10 mouse cellular contexts compared by ENCODE assay signal in genomic region chr6:142785343-142785742, GRCm38 (mm10). TPM values are rescaled to one million over a fixed set of nuclear protein-coding genes. Genes with fewer than 3 reads are reported as not detected.
DNase-seq lines count a peak whose midpoint lies in the region; ATAC-seq and TF ChIP-seq lines count a peak whose summit lies in the region.
"Had no signal": no experiment of that assay in that cellular context is flagged by ENCODE, and none has a peak within 500 bp of the region (broad histone marks: within the 10 kb centered on the region; RNA-seq: fewer than 3 reads in every experiment).

No protein-coding gene starts in this region.

- no peak overlapping the region for H3K9ac ChIP-seq in heart, embryonic 12.5 days
- H3K9ac ChIP-seq: embryonic facial prominence, embryonic 12.5 days; lung, embryonic 15.5 days had no signal

- TF ChIP-seq CTCF in C2C12 (IDR thresholded peaks at IDR 0.05; ENCODE audit: control insufficient read depth, insufficient read depth, insufficient read length) = peak; percentile 20

- H3K4me1 ChIP-seq in heart, embryonic 12.5 days (replicated peaks) = 0 out of 2 replicates have a peak, but pooled peaks cover 8% of the 10 kb centered on the region
- H3K4me1 ChIP-seq: embryonic facial prominence, embryonic 12.5 days had no signal

- H3K36me3 ChIP-seq in heart, embryonic 12.5 days = no peaks in the 10 kb centered on the region
- H3K36me3 ChIP-seq in C2C12 (ENCODE audit: control insufficient read depth, insufficient read depth) = no peaks in the 10 kb centered on the region
- H3K36me3 ChIP-seq: embryonic facial prominence, embryonic 12.5 days; lung, embryonic 15.5 days had no signal

- no peak for ATAC-seq in heart, embryonic 12.5 days (ENCODE audit: insufficient number of reproducible peaks, low FRiP score)
- ATAC-seq in monocyte, adult 5-6 weeks (replicated peaks; ENCODE audit: insufficient number of reproducible peaks, low FRiP score, low TSS enrichment, poor library complexity, severe bottlenecking) = peak; percentile 69; the same call in 1 of the 2 replicates

- H3K79me2 ChIP-seq in C2C12 (ENCODE audit: control insufficient read depth, insufficient read depth) = no peaks in the 10 kb centered on the region

- no peak overlapping the region for H3K27ac ChIP-seq in heart, embryonic 12.5 days (ENCODE audit: poor library complexity, severe bottlenecking)
- H3K27ac ChIP-seq: embryonic facial prominence, embryonic 12.5 days; lung, embryonic 15.5 days had no signal

- no peak overlapping the region for H3K4me2 ChIP-seq in heart, embryonic 12.5 days
- H3K4me2 ChIP-seq: embryonic facial prominence, embryonic 12.5 days; lung, embryonic 15.5 days had no signal

- H3K4me3 ChIP-seq in heart, embryonic 12.5 days = no peak overlapping the region
- H3K4me3 ChIP-seq in C2C12 (ENCODE audit: insufficient read depth, poor library complexity, severe bottlenecking) = no peak overlapping the region
- H3K4me3 ChIP-seq: embryonic facial prominence, embryonic 12.5 days; lung, embryonic 15.5 days had no signal

- H3K27me3 ChIP-seq in heart, embryonic 12.5 days (replicated peaks) = no peaks in the 10 kb centered on the region
- no peaks in the 10 kb centered on the region for H3K27me3 ChIP-seq in C2C12 (ENCODE audit: control insufficient read depth, insufficient read depth, insufficient read length)
- H3K27me3 ChIP-seq: embryonic facial prominence, embryonic 12.5 days; lung, embryonic 15.5 days had no signal

- WGBS in heart, embryonic 12.5 days = 29% methylated on average over 4 of the region's 4 CpGs

- H3K9me3 ChIP-seq in heart, embryonic 12.5 days (replicated peaks) = peaks cover 5% of the 10 kb centered on the region; the same call in 1 of the 2 replicates
- H3K9me3 ChIP-seq: embryonic facial prominence, embryonic 12.5 days; lung, embryonic 15.5 days had no signal

- no peaks in the 10 kb centered on the region for H3K79me3 ChIP-seq in C2C12 (ENCODE audit: low read depth)

- no peak overlapping the region for H3ac ChIP-seq in C2C12 (ENCODE audit: control insufficient read depth, insufficient read length, low read depth)

- DNase-seq in heart, adult 8-10 months (ENCODE audit: low spot score) = peak; percentile 61
- peak; percentile 32 to 34 for DNase-seq in adrenal gland, adult 18-20 months (ENCODE audit: low spot score in 2 of 2)
- peak; percentile 72 for DNase-seq in embryo, embryonic 10 days (ENCODE audit: low spot score)
- peak; percentile 66 for DNase-seq in kidney, postnatal 14 days
- no peak for DNase-seq in ovary, postnatal 36 days (ENCODE audit: low spot score)

TF ChIP-seq in C2C12, 6 proteins besides CTCF, POLR2A, EP300 and RAD21:
- no peak for TF ChIP-seq MAX (IDR thresholded peaks at IDR 0.05)
- TF ChIP-seq CEBPB (IDR thresholded peaks at IDR 0.05; ENCODE audit: low read depth) = no peak
- no peak for TF ChIP-seq MYOG (IDR thresholded peaks at IDR 0.05; ENCODE audit: control insufficient read depth, extremely low read depth, insufficient read length)

RNA-seq across cellular contexts. Expression of gene Sult6b2, which starts 19.0 kb away (rescaled TPM):
- total RNA-seq in heart, adult 8-10 months (2022) = under 1 TPM in 1 of 4 experiments, not detected in 3; 0.24 TPM
- 0.08 and 0.21 TPM in 2 replicates for polyA plus RNA-seq in heart, embryonic 12.5 days (2016; fragmentation: Nextera tagmentation; extraction: Ambion mirVana)
- polyA plus RNA-seq in C2C12 (2012; fragmentation: generic; extraction: Trizol) = not detected
- not detected for total RNA-seq in adrenal gland, adult 18-20 months (2021)
- not detected in 3 replicates for total RNA-seq in monocyte, adult 5-6 weeks (2017)
- polyA plus RNA-seq: embryonic facial prominence, embryonic 12.5 days; lung, embryonic 15.5 days had no signal

RNA-seq across cellular contexts. Expression of gene Cmas, which starts 28.9 kb away (rescaled TPM):
- total RNA-seq in heart, adult 8-10 months (2022) = 10 to 100 TPM; 32.7 to 38.9 (median 36.0) TPM
- 126 and 127 TPM in 2 replicates for polyA plus RNA-seq in heart, embryonic 12.5 days (2016; fragmentation: Nextera tagmentation; extraction: Ambion mirVana)
- polyA plus RNA-seq in C2C12 (2012; fragmentation: generic; extraction: Trizol) = 34.1 TPM
- total RNA-seq in adrenal gland, adult 18-20 months (2021) = 10 to 100 TPM; 27.1 to 29.9 TPM
- 92.6 to 119 TPM (median 117 TPM) in 3 replicates for total RNA-seq in monocyte, adult 5-6 weeks (2017)
